Mouse (Mus musculus) right cerebral cortex, adult 2 months (tissue): Measurements from ENCODE around the gene Cd164.

Source experiments
- DNase-seq, 2 experiments: peaks; one replicate each; pipeline ENCODE4 v3.0.0; 2021 to 2022; ENCODE audit warnings: low spot score in 2 of 2

Cd164 gene

DNA sequence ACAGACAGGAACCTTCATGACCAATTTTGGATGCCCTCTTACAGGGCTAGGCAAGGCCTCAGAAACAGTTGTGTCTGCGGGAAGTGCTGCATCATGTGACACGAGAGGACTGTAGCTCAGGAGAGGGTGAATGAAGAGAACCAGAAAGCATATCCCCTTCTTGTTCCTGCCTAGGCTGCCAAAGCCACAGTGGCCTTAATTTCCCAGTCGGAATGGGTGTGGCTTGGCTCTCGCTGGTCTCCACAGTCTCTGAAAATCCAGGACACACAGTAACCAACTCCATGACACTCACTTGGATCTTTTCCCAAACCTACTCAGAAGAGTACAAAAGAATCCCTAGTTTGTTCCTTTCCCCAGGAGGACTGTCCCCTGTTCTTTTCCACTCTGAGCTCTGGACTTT is 18.3 kb upstream of the Cd164 start:
- DNase-seq, result no peak

DNA sequence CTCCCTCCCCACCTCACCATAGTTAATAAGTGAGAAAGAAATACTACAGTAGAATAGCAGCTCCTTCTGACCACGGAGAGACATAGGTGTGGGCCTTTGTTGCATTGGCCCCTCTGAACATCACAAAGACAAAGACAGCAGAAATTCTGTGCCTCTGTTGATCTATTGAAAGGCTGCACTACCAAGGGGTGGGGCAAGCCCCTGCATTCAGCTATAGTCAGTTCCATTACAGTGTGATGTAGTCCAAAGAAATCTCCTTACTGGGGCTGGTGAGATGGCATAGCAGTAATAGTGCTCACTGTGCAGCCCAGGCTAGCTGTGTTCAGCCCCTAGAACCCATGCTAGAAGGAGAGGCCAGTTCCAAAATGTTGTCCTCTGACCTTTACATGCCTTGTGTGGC is 14.2 kb upstream of the Cd164 start:
- no peak for DNase-seq

DNA sequence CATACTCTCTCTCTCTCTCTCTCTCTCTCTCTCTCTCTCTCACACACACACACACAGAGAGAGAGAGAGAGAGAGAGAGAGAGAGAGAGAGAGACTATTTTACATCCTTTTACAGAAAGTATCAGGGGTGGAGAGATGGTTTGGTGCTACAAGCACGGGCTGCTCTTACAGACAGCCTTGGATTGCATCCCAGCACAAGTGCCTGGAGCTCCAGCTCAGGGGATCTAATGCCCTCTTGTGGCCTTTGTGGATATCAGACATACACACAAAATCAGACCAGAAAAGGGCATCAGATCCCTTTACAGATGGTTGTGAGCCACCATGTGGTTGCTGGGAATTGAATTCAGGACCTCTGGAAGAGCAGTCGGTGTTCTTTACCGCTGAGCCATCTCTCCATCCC is 13.8 kb upstream of the Cd164 start:
- DNase-seq, result peak; percentile 55 to 71

DNA sequence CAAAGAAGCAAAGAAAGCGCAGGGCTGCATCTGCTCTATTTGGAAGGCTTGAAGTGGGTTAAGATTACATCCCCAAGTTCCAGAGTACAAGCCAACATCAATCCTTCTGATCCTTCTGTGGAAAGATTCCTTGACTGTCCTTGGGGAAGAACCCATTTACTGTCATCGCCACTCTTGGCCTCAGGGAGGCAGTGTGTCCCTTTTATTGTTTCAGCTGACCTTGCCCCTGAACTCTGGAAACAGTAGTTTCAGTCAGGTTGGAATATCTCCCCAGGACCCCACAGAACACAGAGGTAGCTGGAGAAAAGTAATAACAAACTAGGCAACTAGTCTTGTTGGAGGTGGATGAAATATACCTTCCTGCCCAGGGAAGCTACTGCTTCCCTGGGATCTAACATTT is 10.1 kb upstream of the Cd164 start:
- DNase-seq, result no peak

DNA sequence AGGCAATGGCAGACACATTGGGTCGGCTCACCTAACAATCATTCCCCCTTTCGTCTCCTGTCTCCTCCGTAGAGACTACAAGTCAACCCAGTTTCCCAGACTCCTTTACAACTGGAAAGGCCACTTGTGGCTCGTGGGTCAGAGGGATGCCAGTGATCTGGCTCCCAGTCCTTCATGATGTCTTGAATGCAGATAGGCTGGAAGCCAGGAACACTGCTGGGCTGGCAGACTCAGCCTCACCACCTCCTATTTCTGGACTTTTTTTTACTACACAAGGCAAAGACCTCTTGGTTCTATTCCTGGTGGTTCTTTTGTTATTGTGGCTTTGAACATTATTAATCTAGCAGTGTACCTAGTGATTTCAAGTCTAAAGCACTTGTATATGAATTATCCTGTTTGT is 4.9 kb upstream of the Cd164 start:
- no peak for DNase-seq

DNA sequence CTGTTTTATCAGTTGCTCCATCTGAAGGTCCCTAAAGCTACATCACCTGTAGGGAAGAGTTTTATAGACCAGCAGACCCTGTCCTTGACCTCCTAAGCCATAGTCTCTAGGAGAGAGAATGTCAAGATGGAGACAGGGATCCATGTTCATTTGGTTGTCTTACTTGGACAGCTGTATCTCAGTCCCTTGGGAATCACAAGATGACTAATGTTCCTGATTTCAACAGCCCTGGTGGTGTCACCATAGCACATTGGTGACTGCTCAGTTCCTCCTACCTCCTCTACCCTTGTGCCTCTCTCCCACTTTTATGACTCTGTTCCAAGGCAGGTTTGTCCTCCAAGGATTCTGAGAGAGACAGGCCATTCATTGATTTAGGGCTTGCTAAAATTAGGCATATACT is 4.3 kb upstream of the Cd164 start:
- no peak for DNase-seq

DNA sequence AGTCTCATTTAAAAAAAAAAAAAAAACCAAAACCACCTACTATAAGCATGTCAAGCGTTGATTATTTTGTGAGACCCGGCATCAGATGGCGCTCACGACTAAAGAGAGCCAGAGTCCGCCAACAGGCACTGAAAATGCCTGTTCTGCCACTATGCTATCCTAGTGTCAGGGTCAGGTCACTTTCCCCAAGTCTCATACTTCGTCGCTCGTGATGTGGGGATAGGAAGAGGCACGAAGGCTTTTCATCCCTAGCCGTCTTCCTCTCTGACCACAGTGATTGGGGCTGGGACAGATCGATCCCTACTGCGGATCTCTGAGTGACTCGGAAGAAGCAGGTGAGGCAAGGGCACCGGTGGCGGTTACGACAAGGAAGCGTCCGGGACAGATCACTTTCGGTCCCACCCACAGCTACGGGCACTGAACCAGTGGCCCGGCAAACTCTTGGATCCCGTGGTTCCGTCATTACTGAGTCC is 670 bp upstream of the Cd164 start:
- peak; percentile 71 for DNase-seq

DNA sequence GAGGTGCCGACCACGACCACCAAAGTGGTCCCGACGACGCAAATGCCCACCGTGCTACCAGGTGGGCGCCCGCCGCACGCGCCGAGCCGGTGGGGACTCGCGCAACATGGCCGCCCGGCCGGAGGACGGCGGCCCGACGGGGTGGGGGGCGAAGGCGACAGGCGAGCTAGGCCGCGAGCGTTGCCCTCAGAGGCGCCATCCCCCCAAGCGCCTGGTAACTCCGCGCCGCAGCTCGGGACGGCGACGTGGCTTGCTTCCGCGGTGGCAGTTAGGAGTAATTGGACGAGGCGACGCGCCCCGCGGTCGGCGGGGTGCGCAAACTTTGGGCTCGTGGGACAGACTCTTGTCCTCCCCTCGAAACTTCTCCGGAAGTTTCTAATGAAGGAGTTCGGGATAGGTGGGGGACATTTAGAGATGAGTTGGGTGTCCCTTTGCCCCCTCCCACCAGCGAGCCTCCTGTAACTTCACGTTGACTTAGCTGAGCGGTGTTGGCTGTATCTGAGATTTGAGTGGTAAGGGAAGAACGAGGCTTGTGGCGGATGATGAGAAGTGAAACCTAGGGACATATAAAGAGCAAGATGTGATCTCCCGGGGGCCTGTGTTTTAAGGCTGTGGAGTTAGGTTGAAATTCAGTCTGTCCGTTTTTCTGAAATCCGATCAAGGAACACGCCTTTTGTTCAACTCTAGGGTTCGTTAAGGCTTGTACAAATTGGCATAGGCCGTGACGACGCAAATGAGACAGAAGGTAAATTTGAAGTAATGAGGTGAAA is 611 bp downstream of the Cd164 start:
- peak; percentile 22 to 43 for DNase-seq

DNA sequence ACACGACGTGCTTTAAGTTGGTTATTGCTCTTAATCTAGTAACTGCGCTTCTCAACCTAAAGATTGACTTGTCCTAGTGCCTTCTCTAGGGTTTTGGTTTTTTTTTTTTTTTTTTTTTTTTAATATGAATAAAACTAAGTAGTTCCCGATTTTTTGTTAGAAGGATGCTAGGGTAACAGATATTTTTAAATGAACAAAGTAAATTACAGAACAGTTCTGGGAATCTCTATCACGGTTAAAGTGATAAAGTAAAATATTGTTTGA is 1.1 kb downstream of the Cd164 start:
- no peak for DNase-seq

DNA sequence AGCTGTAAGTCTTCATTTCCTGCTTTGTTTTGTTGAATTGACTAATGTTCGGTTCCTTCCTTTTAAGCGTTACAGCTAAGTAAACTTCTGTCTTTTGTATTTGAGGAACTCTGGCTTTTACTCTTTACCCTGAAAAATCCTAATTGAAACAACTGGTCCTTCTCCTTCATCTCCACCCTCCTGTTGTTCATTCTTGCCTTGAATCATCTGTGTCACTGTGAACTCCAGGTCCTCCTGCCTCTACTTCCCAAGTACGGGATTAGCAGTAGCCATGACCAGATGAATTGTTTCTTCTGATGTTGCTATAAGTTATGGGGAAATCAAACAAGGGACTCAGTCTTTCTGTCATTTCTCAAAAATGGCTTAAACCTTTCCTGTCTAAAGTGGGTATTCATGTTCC is 4.2 kb downstream of the Cd164 start:
- DNase-seq, result no peak

DNA sequence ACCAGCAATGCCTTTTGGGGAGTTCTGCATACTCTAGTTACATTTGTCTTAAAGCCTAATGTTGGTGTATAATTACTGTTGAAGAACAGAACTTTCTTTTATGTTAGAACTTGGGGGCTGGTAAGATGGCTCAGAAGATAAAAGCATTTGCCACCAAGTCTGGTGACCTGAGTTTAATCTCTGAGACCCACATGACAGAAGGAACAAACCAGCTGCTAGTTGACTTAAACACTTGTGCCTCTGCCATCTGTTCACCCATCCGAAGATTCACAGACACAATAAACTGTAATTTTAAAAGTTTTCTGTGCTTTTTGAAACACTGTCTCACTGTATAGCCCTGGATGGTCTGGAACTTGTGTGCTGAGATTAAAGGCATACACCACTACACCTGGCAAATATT is 6.5 kb downstream of the Cd164 start:
- no peak for DNase-seq

DNA sequence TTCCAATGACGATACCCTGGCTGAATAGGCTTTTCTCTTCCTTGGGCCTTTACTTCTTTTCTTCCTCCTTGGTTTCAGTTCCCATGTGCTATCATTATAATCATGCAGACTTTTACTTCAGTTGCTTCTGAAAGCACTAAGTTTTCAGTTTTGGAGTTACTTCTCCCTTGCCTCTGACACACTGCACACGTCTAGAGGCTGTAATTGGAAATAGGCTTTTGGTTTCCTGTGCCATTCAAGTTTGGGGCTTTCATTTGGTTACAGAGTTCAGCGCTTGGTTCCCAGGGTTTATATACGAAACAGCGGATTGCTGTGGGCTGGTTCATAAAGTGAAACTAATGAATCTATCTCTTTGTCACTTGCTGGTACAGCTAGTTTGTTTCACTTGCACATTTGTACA is 10.8 kb downstream of the Cd164 start:
- no peak for DNase-seq

DNA sequence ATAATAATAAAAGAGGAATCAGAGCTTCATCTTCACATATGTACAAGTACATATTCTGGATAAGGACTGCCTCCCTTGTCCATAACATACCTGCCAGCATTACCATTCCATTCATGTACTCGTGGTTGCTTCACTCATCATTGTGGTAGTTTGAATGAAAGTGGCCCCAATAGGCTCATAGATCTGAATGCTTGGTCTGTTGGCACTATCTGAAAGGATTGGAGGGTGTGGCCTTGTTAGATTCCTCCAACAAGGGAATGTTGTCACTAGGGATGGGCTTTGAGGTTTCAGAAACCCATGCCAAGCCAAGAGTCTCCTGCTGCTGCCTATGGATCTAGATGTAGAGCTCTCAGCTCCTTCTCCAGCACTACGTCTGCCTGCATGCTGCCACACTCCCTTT is 16.8 kb downstream of the Cd164 start:
- no peak for DNase-seq

DNA sequence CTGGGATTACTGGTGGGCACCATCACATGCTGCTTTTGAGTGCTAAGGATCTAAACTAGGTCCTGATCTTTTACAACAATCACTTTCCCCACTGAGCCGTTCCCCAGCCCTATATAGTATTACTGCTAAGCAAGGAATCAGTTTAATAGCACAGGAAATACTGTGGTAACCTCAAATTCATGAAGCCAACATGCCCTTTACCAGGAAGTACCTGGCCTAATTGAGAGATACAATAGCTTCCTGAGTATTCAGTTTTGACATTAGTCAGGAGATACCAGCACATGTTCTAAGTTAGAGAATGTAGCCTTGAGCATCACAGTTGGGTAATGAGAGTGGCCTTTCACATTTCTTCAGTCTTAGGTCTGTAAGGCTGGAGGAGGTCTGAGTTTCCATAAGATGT is 17.5 kb downstream of the Cd164 start:
- no peak for DNase-seq

DNA sequence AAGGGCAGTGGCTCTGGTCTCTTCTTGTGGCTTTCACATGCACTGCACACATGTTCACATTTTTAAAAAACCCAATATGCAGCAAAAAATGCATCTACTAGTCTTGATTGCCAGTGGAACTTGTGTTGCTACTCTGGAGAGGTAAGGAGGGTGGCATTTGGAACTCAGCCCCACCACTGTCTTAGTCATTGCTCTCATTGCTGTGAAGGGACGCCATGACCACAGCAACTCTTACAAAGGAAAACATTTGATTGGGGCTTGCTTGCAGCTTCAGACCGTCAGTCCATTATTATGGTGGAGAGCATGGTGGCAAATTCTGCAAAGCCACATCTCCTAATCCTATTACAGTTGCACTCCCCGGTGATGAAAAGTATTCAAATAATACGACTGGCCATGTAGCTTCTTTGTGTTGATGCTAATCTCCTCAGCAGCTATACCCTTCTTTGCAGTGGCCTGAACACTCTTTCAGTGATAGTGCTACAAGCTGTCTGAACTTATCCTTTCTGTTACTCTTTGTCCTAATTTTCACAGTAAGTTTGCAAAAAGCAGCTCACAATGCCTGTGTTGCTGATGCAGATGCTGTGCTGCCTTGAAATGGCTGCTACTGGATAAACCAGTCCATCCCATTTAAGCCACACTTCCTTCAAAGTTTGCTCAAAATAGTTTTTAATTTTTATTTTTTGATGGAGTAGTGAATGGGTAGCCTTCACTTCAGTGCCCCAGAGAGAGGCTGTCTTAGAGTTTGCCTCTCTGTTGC is 18.2 kb downstream of the Cd164 start:
- no peak for DNase-seq

DNA sequence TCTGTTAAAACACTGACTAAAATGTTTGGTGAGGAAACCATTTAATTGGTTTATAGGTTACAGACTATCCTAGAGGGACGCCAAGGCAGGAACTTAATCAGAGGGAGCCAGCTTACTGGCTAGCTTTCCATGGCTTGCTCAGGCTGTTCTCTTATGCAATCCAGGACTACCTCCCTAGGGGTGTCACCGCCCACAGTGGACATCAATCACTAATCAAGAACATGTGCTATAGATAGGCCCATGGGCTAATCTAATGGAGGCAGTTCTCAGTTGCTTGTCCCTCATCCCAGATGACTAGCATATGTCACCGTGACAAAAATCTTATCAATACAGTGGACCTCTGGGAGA is 18.7 kb downstream of the Cd164 start:
- DNase-seq, result no peak

DNA sequence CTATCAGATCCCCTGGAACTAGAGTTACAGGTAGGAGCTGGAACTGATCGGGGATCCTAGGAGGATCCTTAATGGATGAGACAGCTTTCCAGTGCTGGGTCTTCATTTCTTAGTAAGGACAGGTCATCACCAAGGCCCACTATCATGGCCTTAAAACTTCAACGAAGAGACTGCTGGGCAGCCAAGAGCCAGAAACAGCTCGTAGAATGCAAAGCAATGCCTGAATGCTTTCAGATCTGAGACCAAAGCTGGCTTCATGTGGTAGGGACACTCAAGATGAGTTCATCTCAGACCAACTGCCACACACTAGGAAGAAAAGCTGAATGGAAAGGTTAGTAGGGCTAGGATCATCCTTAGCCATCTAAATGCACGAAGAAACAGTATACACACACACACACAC is 19.8 kb downstream of the Cd164 start:
- no peak for DNase-seq

DNA sequence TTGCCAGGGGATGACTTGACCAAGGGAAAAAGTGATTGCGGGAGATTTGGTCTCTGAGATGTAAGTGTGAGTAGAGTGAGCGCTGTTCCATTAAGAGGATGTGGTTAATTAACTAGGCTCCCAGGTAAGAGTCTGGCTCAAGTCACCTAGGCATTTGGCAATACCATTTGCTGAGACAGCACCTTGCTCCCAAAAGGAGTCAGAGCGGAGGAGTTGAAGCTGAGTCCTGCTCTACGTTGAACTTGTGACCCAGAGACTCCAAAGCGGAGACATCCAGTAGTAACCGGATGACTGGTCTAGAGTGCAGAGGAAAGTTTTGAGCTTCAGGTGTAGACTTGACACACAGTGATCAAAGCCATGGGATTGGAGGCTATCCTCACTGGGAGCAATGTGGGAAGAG is 22.8 kb downstream of the Cd164 start:
- DNase-seq, result no peak

DNA sequence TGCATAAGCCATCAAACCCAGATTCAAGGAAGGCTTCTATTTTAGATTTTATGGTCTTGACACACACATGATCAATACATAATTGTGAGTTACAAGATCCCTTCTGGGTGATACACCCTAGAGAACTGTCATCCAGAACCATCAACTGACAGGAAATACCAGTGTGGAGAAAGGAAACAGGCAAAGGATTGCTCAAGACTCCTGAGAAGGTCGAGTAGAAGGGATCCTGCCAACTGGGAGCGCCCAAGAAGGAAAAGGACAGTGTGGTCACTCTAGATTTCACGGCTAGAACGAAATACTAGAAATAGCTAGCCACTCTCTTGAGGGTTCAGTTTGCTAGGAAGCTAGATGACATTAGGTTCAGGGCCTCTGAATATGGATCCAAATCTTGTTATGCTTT is 24.2 kb downstream of the Cd164 start:
- no peak for DNase-seq

DNA sequence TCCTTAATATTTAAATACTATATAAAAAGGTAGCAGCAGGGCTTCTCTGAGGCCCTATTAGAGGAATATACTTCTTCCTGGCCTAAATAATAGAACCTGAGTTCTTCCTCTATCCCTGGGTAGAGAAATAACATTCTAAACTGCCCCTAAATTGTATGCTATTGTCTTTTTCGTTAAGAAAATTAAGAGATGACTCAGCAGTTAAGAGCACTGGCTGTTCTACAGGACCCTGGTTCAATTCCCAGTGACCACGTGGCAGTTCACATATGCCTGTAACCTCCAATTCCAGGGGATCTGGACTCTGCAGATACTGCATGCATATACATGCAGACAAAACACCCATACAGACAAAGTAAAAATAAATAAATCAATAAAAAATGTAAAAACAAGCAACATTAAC is 24.6 kb downstream of the Cd164 start:
- DNase-seq, result no peak

DNA sequence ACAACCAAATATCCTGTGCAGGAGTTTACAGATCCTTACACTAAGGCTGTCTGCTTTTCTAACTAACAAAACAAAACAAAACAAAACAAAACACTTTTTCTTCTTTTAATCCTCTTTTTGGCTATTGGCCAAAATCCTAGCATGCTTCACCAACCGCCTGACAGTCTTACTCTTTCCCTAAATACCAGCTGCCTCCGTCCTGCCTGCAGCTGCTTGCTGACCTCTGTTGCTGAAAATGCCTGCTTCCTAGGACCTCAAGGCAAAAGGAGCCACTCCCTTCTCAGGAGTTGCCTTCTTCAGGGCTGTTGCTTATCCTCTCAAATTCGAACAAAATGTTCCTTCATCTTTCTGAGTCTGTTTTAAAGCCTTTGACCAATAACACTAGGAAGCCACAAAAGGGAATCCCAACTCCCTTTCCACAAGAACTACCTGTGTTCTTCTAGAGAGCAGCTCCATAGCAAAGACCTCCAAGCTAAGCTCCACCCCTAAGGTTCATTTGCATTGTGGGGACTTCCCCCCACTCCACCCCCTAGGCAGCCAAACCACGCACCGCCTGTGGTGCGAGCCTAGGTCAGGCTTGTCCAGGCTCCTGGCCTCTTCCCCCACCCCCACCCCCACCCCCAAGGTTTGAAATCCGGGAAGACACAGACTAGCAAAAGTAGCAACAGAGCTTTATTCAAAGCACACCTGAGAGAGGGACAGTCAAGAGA is 25.4 kb downstream of the Cd164 start:
- DNase-seq, result no peak

DNA sequence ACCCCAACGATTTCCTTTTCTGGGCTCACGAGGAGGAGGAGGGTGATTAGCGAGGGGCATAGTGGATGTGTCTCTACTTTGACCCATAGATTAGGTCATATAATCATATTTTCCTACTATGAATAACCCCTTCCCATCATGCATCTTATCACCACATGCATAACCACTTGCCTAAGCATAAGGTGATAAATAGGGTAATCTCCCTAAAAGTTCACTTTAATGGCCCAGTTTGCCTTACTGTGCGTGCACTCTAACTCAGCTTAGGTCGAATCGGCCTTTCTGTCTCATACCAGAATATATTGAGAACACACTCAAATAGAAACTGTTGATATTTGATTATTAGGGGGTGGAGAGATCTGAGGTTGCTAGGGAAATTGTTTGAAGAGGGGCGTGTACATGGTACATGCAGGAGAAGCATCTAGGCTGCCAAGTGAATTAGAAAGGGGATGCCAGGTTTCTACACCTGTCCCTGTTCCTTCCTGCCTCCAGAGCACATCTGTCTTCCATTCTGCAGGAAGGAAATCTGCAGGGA is 26.1 kb downstream of the Cd164 start:
- DNase-seq, result no peak
